Mouse (Mus musculus) heart, embryonic 12.5 days (tissue): ENCODE measurements at regions not wholly inside any gene's neighbourhood (a gene's known extent, or its start where the extent isn't known, plus 50 kb on each side); places are given as distances from the start of the nearest gene placed in this dataset.

Experiments used
- ATAC-seq: fragments of 200-750 bp; cut with Nextera tagmentation; 2 replicates; pipeline ENCODE4 v1.8.0; 2017; ENCODE audit warnings: moderate TSS enrichment, moderate library complexity; ENCODE audit not compliant: insufficient number of reproducible peaks, low FRiP score
- H3K27ac ChIP-seq: fragments of 300-500 bp; sonication (generic); 2 replicates; pipeline ENCODE4 v1.5.1; 2016; ENCODE audit warnings: mild to moderate bottlenecking, moderate library complexity; ENCODE audit not compliant: poor library complexity, severe bottlenecking
- H3K27me3 ChIP-seq: fragments of 300-500 bp; sonication (generic); replicated peaks from 2 replicates; pipeline ENCODE4 v1.6.1; 2016; ENCODE audit warnings: mild to moderate bottlenecking, moderate library complexity
- H3K36me3 ChIP-seq: fragments of 300-500 bp; sonication (generic); 2 replicates; pipeline ENCODE4 v1.6.1; 2016; ENCODE audit warnings: mild to moderate bottlenecking, moderate library complexity
- H3K4me1 ChIP-seq: fragments of 300-500 bp; sonication (generic); replicated peaks from 2 replicates; pipeline ENCODE4 v1.6.1; 2016; ENCODE audit warnings: mild to moderate bottlenecking
- H3K4me2 ChIP-seq: fragments of 300-500 bp; sonication (generic); 2 replicates; pipeline ENCODE4 v1.6.1; 2016; ENCODE audit warnings: mild to moderate bottlenecking, moderate library complexity
- H3K4me3 ChIP-seq: fragments of 300-500 bp; sonication (generic); 2 replicates; pipeline ENCODE4 v1.5.1; 2016; ENCODE audit warnings: mild to moderate bottlenecking
- H3K9ac ChIP-seq: fragments of 300-500 bp; sonication (generic); 2 replicates; pipeline ENCODE4 v1.6.1; 2016; ENCODE audit warnings: mild to moderate bottlenecking, moderate library complexity
- H3K9me3 ChIP-seq: fragments of 300-500 bp; sonication (generic); replicated peaks from 2 replicates; pipeline ENCODE4 v1.6.1; 2016; ENCODE audit warnings: mild to moderate bottlenecking, moderate library complexity
- WGBS: fragments of 180-500 bp; shearing (Covaris S2); methylation state at CpG from one replicate; pipeline ENCODE4 v1.1.7; 2016; 5-methylcytosine and 5-hydroxymethylcytosine counted together

GRCm38 (mm10) chr6:91573487-91573886 lies 57.8 kb downstream of the Lsm3 start:
- 79% methylated on average over 8 of the region's 8 CpGs for WGBS
- H3K9ac ChIP-seq: no peak overlapping the region
- no peak overlapping the region for H3K4me2 ChIP-seq
- no peak overlapping the region for H3K4me3 ChIP-seq
- peaks cover 37% of the 10 kb centered on the region for H3K27me3 ChIP-seq
- H3K9me3 ChIP-seq: no peaks in the 10 kb centered on the region
- ATAC-seq: no peak
- H3K27ac ChIP-seq: no peak overlapping the region
- H3K4me1 ChIP-seq: peaks cover 3% of the 10 kb centered on the region; the same call in 1 of the 2 replicates
- no peaks in the 10 kb centered on the region for H3K36me3 ChIP-seq

- Histone ChIP-seq H3K27me3 (peaks cover 43% of the 10 kb centered on the region), H3K36me3 (no peaks in the 10 kb centered on the region), H3K4me1 (peaks cover 3% of the 10 kb centered on the region; the same call in 1 of the 2 replicates), H3K4me2 (no peak overlapping the region), H3K9me3 (no peaks in the 10 kb centered on the region), H3K27ac (no peak overlapping the region), H3K4me3 (no peak overlapping the region), H3K9ac (no peak overlapping the region)
- no peak for ATAC-seq
- WGBS: 83% methylated on average over 10 of the region's 10 CpGs
Measured at GRCm38 (mm10) chr6:91574414-91574813, 58.7 kb downstream of the Lsm3 start.

- no peak overlapping the region for H3K4me2 ChIP-seq
- H3K9me3 ChIP-seq: no peaks in the 10 kb centered on the region
- peak; percentile 42; the same call in 1 of the 2 replicates for ATAC-seq
- H3K4me1 ChIP-seq: peaks cover 3% of the 10 kb centered on the region; the same call in 1 of the 2 replicates
- H3K4me3 ChIP-seq: no peak overlapping the region
- WGBS: 62% methylated on average over 4 of the region's 4 CpGs
- no peaks in the 10 kb centered on the region for H3K36me3 ChIP-seq
- no peak overlapping the region for H3K9ac ChIP-seq
- H3K27me3 ChIP-seq: peaks cover 46% of the 10 kb centered on the region
- H3K27ac ChIP-seq: no peak overlapping the region
Measured at GRCm38 (mm10) chr6:91575662-91576364, 60.1 kb downstream of the Lsm3 start.

GRCm38 (mm10) chr6:91576906-91577305 lies 61.2 kb downstream of the Lsm3 start:
- 27% methylated on average over 15 of the region's 15 CpGs for WGBS
- ATAC-seq: no peak
- Histone ChIP-seq H3K4me2 (no peak overlapping the region), H3K27me3 (peaks cover 56% of the 10 kb centered on the region), H3K9ac (no peak overlapping the region), H3K4me3 (no peak overlapping the region), H3K9me3 (no peaks in the 10 kb centered on the region), H3K4me1 (peaks cover 3% of the 10 kb centered on the region; the same call in 1 of the 2 replicates), H3K27ac (no peak overlapping the region), H3K36me3 (no peaks in the 10 kb centered on the region)

- 67% methylated on average over 10 of the region's 10 CpGs for WGBS
- peaks cover 3% of the 10 kb centered on the region; the same call in 1 of the 2 replicates for H3K4me1 ChIP-seq
- H3K27ac ChIP-seq: no peak overlapping the region
- H3K4me2 ChIP-seq: no peak overlapping the region
- H3K4me3 ChIP-seq: no peak overlapping the region
- no peaks in the 10 kb centered on the region for H3K9me3 ChIP-seq
- peaks cover 38% of the 10 kb centered on the region for H3K27me3 ChIP-seq
- H3K9ac ChIP-seq: no peak overlapping the region
- H3K36me3 ChIP-seq: no peaks in the 10 kb centered on the region
- ATAC-seq: no peak
Measured at GRCm38 (mm10) chr6:91579666-91580065, 63.9 kb downstream of the Lsm3 start.

- Histone ChIP-seq H3K27me3 (peaks cover 38% of the 10 kb centered on the region), H3K27ac (no peak overlapping the region), H3K9me3 (no peaks in the 10 kb centered on the region), H3K9ac (no peak overlapping the region), H3K4me3 (no peak overlapping the region), H3K4me2 (no peak overlapping the region), H3K4me1 (peaks cover 3% of the 10 kb centered on the region; the same call in 1 of the 2 replicates), H3K36me3 (no peaks in the 10 kb centered on the region)
- WGBS: 87% methylated on average over 6 of the region's 6 CpGs
- no peak for ATAC-seq
Measured at GRCm38 (mm10) chr6:91580607-91581006, 64.9 kb downstream of the Lsm3 start.

- Histone ChIP-seq H3K27ac (no peak overlapping the region), H3K4me2 (no peak overlapping the region), H3K36me3 (no peaks in the 10 kb centered on the region), H3K9ac (no peak overlapping the region), H3K4me1 (no peaks in the 10 kb centered on the region), H3K27me3 (peaks cover 36% of the 10 kb centered on the region), H3K9me3 (no peaks in the 10 kb centered on the region), H3K4me3 (no peak overlapping the region)
- ATAC-seq: no peak
- 86% methylated on average over 5 of the region's 5 CpGs for WGBS
Measured at GRCm38 (mm10) chr6:91582338-91582737, 66.6 kb downstream of the Lsm3 start.

- Histone ChIP-seq H3K9me3 (no peaks in the 10 kb centered on the region), H3K27me3 (peaks cover 39% of the 10 kb centered on the region), H3K36me3 (no peaks in the 10 kb centered on the region), H3K4me1 (peaks cover 2% of the 10 kb centered on the region; the same call in 1 of the 2 replicates), H3K4me3 (no peak overlapping the region), H3K4me2 (no peak overlapping the region), H3K9ac (no peak overlapping the region), H3K27ac (no peak overlapping the region)
- no peak for ATAC-seq
- 85% methylated on average over 5 of the region's 5 CpGs for WGBS
Measured at GRCm38 (mm10) chr6:91583346-91583745, 67.6 kb downstream of the Lsm3 start.

- Histone ChIP-seq H3K4me3 (no peak overlapping the region), H3K27me3 (peaks cover 38% of the 10 kb centered on the region), H3K4me1 (peaks cover 23% of the 10 kb centered on the region), H3K27ac (no peak overlapping the region), H3K9ac (no peak overlapping the region), H3K9me3 (no peaks in the 10 kb centered on the region), H3K36me3 (no peaks in the 10 kb centered on the region), H3K4me2 (no peak overlapping the region)
- 64% methylated on average over 3 of the region's 3 CpGs for WGBS
- no peak for ATAC-seq
Measured at GRCm38 (mm10) chr6:91585543-91585942, 69.8 kb downstream of the Lsm3 start.

- Histone ChIP-seq H3K27me3 (peaks cover 35% of the 10 kb centered on the region), H3K27ac (no peak overlapping the region), H3K36me3 (no peaks in the 10 kb centered on the region), H3K4me1 (peaks cover 33% of the 10 kb centered on the region), H3K4me2 (no peak overlapping the region), H3K4me3 (no peak overlapping the region), H3K9me3 (no peaks in the 10 kb centered on the region), H3K9ac (no peak overlapping the region)
- 65% methylated on average over 4 of the region's 4 CpGs for WGBS
- no peak for ATAC-seq
Measured at GRCm38 (mm10) chr6:91589181-91589580, 73.5 kb downstream of the Lsm3 start.

- no peaks in the 10 kb centered on the region for H3K9me3 ChIP-seq
- H3K36me3 ChIP-seq: no peaks in the 10 kb centered on the region
- ATAC-seq: no peak; the same call in 1 of the 2 replicates
- no peak overlapping the region for H3K4me3 ChIP-seq
- no peak overlapping the region for H3K9ac ChIP-seq
- 20% methylated on average over 6 of the region's 6 CpGs for WGBS
- peak overlapping the region; percentile 25; the same call in 1 of the 2 replicates for H3K4me2 ChIP-seq
- H3K4me1 ChIP-seq: peaks cover 33% of the 10 kb centered on the region
- H3K27me3 ChIP-seq: peaks cover 29% of the 10 kb centered on the region
- H3K27ac ChIP-seq: no peak overlapping the region
Measured at GRCm38 (mm10) chr6:91590395-91590794, 74.7 kb downstream of the Lsm3 start.
